Mouse (Mus musculus) liver, embryonic 14.5 days (tissue): ENCODE measurements at regions not wholly inside any gene's neighbourhood (a gene's known extent, or its start where the extent isn't known, plus 50 kb on each side); places are given as distances from the start of the nearest gene placed in this dataset.

Source experiments
- CTCF ChIP-seq: IDR thresholded peaks from 2 replicates; pipeline ENCODE4 v1.5.1; 2016; ENCODE audit warnings: antibody characterized with exemption, low read depth, control low read depth
- EP300 ChIP-seq: IDR thresholded peaks from 2 replicates; pipeline ENCODE4 v1.6.1; 2016; ENCODE audit warnings: antibody characterized with exemption, low read depth

GRCm38 (mm10) chr2:45245506-45245905, 128.3 kb upstream of the Zeb2 start:
- TF ChIP-seq CTCF (no peak), EP300 (no peak)
